In genomic region chr10:54074609-54075421, GRCm38 (mm10) we compare ENCODE assay signal across 8 mouse cellular contexts. TPM values are rescaled to one million over a fixed set of nuclear protein-coding genes. Genes with fewer than 3 reads are reported as not detected.
DNase-seq lines count a peak whose midpoint lies in the region; ATAC-seq and TF ChIP-seq lines count a peak whose summit lies in the region.

No protein-coding gene starts in this region.

- peak; percentile 69 for ATAC-seq in forebrain, embryonic 15.5 days (replicated peaks)
- ATAC-seq in hindbrain, embryonic 15.5 days (ENCODE audit: low FRiP score, low read depth) = peak; percentile 68
- peak; percentile 5; the same call in 1 of the 2 replicates for ATAC-seq in liver, postnatal 0 days

- no peak for TF ChIP-seq POLR2A in brain, embryonic 14.5 days (IDR thresholded peaks at IDR 0.05; ENCODE audit: borderline replicate concordance, extremely low read depth, insufficient read depth, insufficient read length, poor library complexity, severe bottlenecking)
- 0 out of 2 replicates have a peak, but pooled peaks have one; percentile 29 for TF ChIP-seq POLR2A in olfactory bulb, adult 2 months (IDR thresholded peaks at IDR 0.05; ENCODE audit: insufficient read depth, low read depth, low read length)

- 0 out of 2 replicates have a peak, but pooled peaks cover 3% of the 10 kb centered on the region for H3K27me3 ChIP-seq in forebrain, embryonic 15.5 days
- no peaks in the 10 kb centered on the region for H3K27me3 ChIP-seq in hindbrain, embryonic 15.5 days
- no peaks in the 10 kb centered on the region for H3K27me3 ChIP-seq in liver, postnatal 0 days (ENCODE audit: insufficient read depth, low read length)

- H3K9me3 ChIP-seq in forebrain, embryonic 15.5 days = no peaks in the 10 kb centered on the region
- H3K9me3 ChIP-seq in hindbrain, embryonic 15.5 days = no peaks in the 10 kb centered on the region
- H3K9me3 ChIP-seq in liver, postnatal 0 days (ENCODE audit: low read length) = no peaks in the 10 kb centered on the region

- H3K4me1 ChIP-seq in forebrain, embryonic 15.5 days = peaks cover 16% of the 10 kb centered on the region
- H3K4me1 ChIP-seq in hindbrain, embryonic 15.5 days (replicated peaks) = peaks cover 24% of the 10 kb centered on the region
- peaks cover 11% of the 10 kb centered on the region for H3K4me1 ChIP-seq in liver, postnatal 0 days (ENCODE audit: insufficient read depth)
- H3K4me1 ChIP-seq in olfactory bulb, adult 2 months (ENCODE audit: control insufficient read depth, insufficient read depth, low read length) = peaks cover 2% of the 10 kb centered on the region; the same call in 1 of the 2 replicates

- peak overlapping the region; percentile 98 for H3K4me2 ChIP-seq in forebrain, embryonic 15.5 days (replicated peaks)
- peak overlapping the region; percentile 94 for H3K4me2 ChIP-seq in hindbrain, embryonic 15.5 days
- peak overlapping the region; percentile 89 for H3K4me2 ChIP-seq in liver, postnatal 0 days (ENCODE audit: low read depth, low read length)

- H3K9ac ChIP-seq in forebrain, embryonic 15.5 days (replicated peaks) = peak overlapping the region; percentile 63
- H3K9ac ChIP-seq in hindbrain, embryonic 15.5 days = peak overlapping the region; percentile 70
- H3K9ac ChIP-seq in liver, postnatal 0 days (replicated peaks) = peak overlapping the region; percentile 83

- no peak for TF ChIP-seq EP300 in liver, postnatal 0 days (IDR thresholded peaks at IDR 0.05; ENCODE audit: low read depth)

- WGBS in forebrain, embryonic 15.5 days = under 1% methylated on average over 72 of the region's 73 CpGs
- WGBS in hindbrain, embryonic 15.5 days = under 1% methylated on average over 67 of the region's 73 CpGs
- WGBS in liver, postnatal 0 days (ENCODE audit: insufficient replicate concordance) = under 1% methylated on average over 68 of the region's 73 CpGs
- 1% methylated on average over 72 of the region's 73 CpGs for whole genome bisulfite sequencing in olfactory bulb, adult 2 months

- no peak for TF ChIP-seq CTCF in brain, embryonic 14.5 days (IDR thresholded peaks at IDR 0.05; ENCODE audit: borderline replicate concordance, extremely low read depth, insufficient read depth, insufficient read length)
- TF ChIP-seq CTCF in liver, postnatal 0 days (IDR thresholded peaks at IDR 0.05; ENCODE audit: low read depth) = no peak
- TF ChIP-seq CTCF in olfactory bulb, adult 2 months (IDR thresholded peaks at IDR 0.05; ENCODE audit: insufficient read depth, low read depth, low read length) = no peak

- H3K4me3 ChIP-seq in forebrain, embryonic 15.5 days = peak overlapping the region; percentile 77
- peak overlapping the region; percentile 66 for H3K4me3 ChIP-seq in hindbrain, embryonic 15.5 days
- H3K4me3 ChIP-seq in liver, postnatal 0 days (ENCODE audit: low read depth, low read length) = peak overlapping the region; percentile 78
- H3K4me3 ChIP-seq in olfactory bulb, adult 2 months (ENCODE audit: insufficient read depth, low read depth, low read length) = peak overlapping the region; percentile 92

- DNase-seq in layer of hippocampus, postnatal 14 days (ENCODE audit: low spot score in 2 of 2) = peak; percentile 18 to 35
- DNase-seq in layer of hippocampus, adult 18-20 months (ENCODE audit: low spot score in 2 of 2) = no peak
- DNase-seq in brain, embryonic 14.5 days (ENCODE audit: low read depth) = peak; percentile 72
- DNase-seq in liver, postnatal 0 days = peak; percentile 60
- DNase-seq in thymus, postnatal 25 days = peak; percentile 70

- H3K36me3 ChIP-seq in forebrain, embryonic 15.5 days = no peaks in the 10 kb centered on the region
- no peaks in the 10 kb centered on the region for H3K36me3 ChIP-seq in hindbrain, embryonic 15.5 days
- H3K36me3 ChIP-seq in liver, postnatal 0 days (replicated peaks; ENCODE audit: insufficient read depth, low read length) = no peaks in the 10 kb centered on the region

- no peak overlapping the region for H3K27ac ChIP-seq in forebrain, embryonic 15.5 days (replicated peaks)
- peak overlapping the region; percentile 52 for H3K27ac ChIP-seq in hindbrain, embryonic 15.5 days (replicated peaks)
- H3K27ac ChIP-seq in liver, postnatal 0 days (ENCODE audit: low read depth) = peak overlapping the region; percentile 89
- H3K27ac ChIP-seq in olfactory bulb, adult 2 months (ENCODE audit: insufficient read depth, low read depth, low read length) = peak overlapping the region; percentile 46

RNA-seq across cellular contexts. Expression of gene Man1a, which starts 1.6 kb away (rescaled TPM):
- 10 to 100 TPM; 48.7 to 55.9 TPM for total RNA-seq in layer of hippocampus, postnatal 14 days (2021)
- total RNA-seq in layer of hippocampus, adult 18-20 months (2021) = 10 to 100 TPM; 54.5 to 65.3 TPM
- 6.2 and 8.5 TPM in 2 replicates for polyA plus RNA-seq in brain, embryonic 14.5 days (2012; rRNA removed)
- polyA plus RNA-seq in forebrain, embryonic 15.5 days (2015; fragmentation: Nextera tagmentation; extraction: Ambion mirVana) = 2.9 and 3.2 TPM in 2 replicates
- 4.8 and 4.9 TPM in 2 replicates for polyA plus RNA-seq in hindbrain, embryonic 15.5 days (2015; fragmentation: Nextera tagmentation; extraction: Ambion mirVana)
- polyA plus RNA-seq in liver, postnatal 0 days (2015; fragmentation: Nextera tagmentation; extraction: Ambion mirVana) = 13.2 and 15.2 TPM in 2 replicates
- 92.4 and 100 TPM in 2 replicates for polyA plus RNA-seq in olfactory bulb, adult 2 months (2012; ENCODE audit: insufficient read depth, insufficient read length, low replicate concordance, missing spikeins)

Comparison
In these comparisons a context has a peak if more than half of its experiments do, and no peak if none do; other contexts are left out.
1. DNase-seq: peak in layer of hippocampus, postnatal 14 days (2 of 2), brain, embryonic 14.5 days (single experiment), liver, postnatal 0 days (single experiment) and thymus, postnatal 25 days (single experiment); none in layer of hippocampus, adult 18-20 months (0 of 2).
2. ATAC-seq: peak in every context shown above with its lines; median percentile 69 in forebrain, embryonic 15.5 days; 68 in hindbrain, embryonic 15.5 days; 5 in liver, postnatal 0 days.
3. Peak in every context shown above with its lines, with median percentiles within 50 percentile points of each other: H3K4me2 ChIP-seq, H3K4me3 ChIP-seq and H3K9ac ChIP-seq.